Mouse (Mus musculus): ENCODE measurements around the gene Il12rb1. TPM values are rescaled to one million over a fixed set of nuclear protein-coding genes. Genes with fewer than 3 reads are reported as not detected.

Gene Il12rb1
- polyA plus RNA-seq, 1 experiment from 2014 or later, result 0.19 TPM

GRCm38 (mm10) chr8:70780093-70780492, 28.2 kb upstream of the Il12rb1 start:
- Histone ChIP-seq H3K36me3 (ENCODE audit: control insufficient read depth, insufficient read depth, low read length) (peaks cover 7% of the 10 kb centered on the region), H3K27ac (replicated peaks) (no peak overlapping the region), H3K9me3 (ENCODE audit: control insufficient read depth, low read length) (no peaks in the 10 kb centered on the region), H3K4me2 (replicated peaks; ENCODE audit: low read depth) (no peak overlapping the region), H3K9ac (ENCODE audit: low read length) (peak overlapping the region; percentile 2; the same call in 1 of the 2 replicates), H3K27me3 (ENCODE audit: control insufficient read depth, insufficient read depth, low read length) (no peaks in the 10 kb centered on the region), H3K4me3 (ENCODE audit: low read depth, low read length) (no peak overlapping the region), H3K4me1 (replicated peaks; ENCODE audit: control insufficient read depth, insufficient read depth) (peaks cover 11% of the 10 kb centered on the region)
- no peak for ATAC-seq (ENCODE audit: low FRiP score, low TSS enrichment)
- DNase-seq (ENCODE audit: low spot score), result no peak
- no peak for TF ChIP-seq EP300 (optimal IDR thresholded peaks at IDR 0.05)
- no peak for TF ChIP-seq CTCF (IDR thresholded peaks at IDR 0.05; ENCODE audit: low read depth)
- 51% methylated on average over 11 of the region's 11 CpGs for WGBS

GRCm38 (mm10) chr8:70786291-70787050, 21.8 kb upstream of the Il12rb1 start:
- Histone ChIP-seq H3K9ac (ENCODE audit: low read length) (no peak overlapping the region), H3K4me1 (replicated peaks; ENCODE audit: control insufficient read depth, insufficient read depth) (peaks cover 4% of the 10 kb centered on the region; the same call in 1 of the 2 replicates), H3K27me3 (ENCODE audit: control insufficient read depth, insufficient read depth, low read length) (no peaks in the 10 kb centered on the region), H3K4me3 (ENCODE audit: low read depth, low read length) (no peak overlapping the region), H3K36me3 (ENCODE audit: control insufficient read depth, insufficient read depth, low read length) (peaks cover 9% of the 10 kb centered on the region), H3K27ac (replicated peaks) (no peak overlapping the region), H3K4me2 (replicated peaks; ENCODE audit: low read depth) (no peak overlapping the region), H3K9me3 (ENCODE audit: control insufficient read depth, low read length) (no peaks in the 10 kb centered on the region)
- TF ChIP-seq CTCF (IDR thresholded peaks at IDR 0.05; ENCODE audit: low read depth) (no peak), EP300 (optimal IDR thresholded peaks at IDR 0.05) (no peak)
- DNase-seq (ENCODE audit: low spot score), result no peak
- no peak for ATAC-seq (ENCODE audit: low FRiP score, low TSS enrichment)
- WGBS, result 91% methylated on average over 25 of the region's 25 CpGs

- DNase-seq (ENCODE audit: low spot score), result no peak
- Histone ChIP-seq H3K27ac (replicated peaks) (no peak overlapping the region), H3K27me3 (ENCODE audit: control insufficient read depth, insufficient read depth, low read length) (no peaks in the 10 kb centered on the region), H3K4me3 (ENCODE audit: low read depth, low read length) (no peak overlapping the region), H3K36me3 (ENCODE audit: control insufficient read depth, insufficient read depth, low read length) (peaks cover 8% of the 10 kb centered on the region), H3K9ac (ENCODE audit: low read length) (0 out of 2 replicates have a peak overlapping the region, but pooled peaks have one; percentile 4), H3K4me2 (replicated peaks; ENCODE audit: low read depth) (no peak overlapping the region), H3K4me1 (replicated peaks; ENCODE audit: control insufficient read depth, insufficient read depth) (peaks cover 4% of the 10 kb centered on the region; the same call in 1 of the 2 replicates), H3K9me3 (ENCODE audit: control insufficient read depth, low read length) (no peaks in the 10 kb centered on the region)
- WGBS, result 77% methylated on average over 3 of the region's 3 CpGs
- ATAC-seq (ENCODE audit: low FRiP score, low TSS enrichment), result no peak
- TF ChIP-seq EP300 (optimal IDR thresholded peaks at IDR 0.05) (no peak), CTCF (IDR thresholded peaks at IDR 0.05; ENCODE audit: low read depth) (no peak)
These were observed 21.2 kb upstream of the Il12rb1 start for GRCm38 (mm10) chr8:70787051-70787445.

GRCm38 (mm10) chr8:70787941-70788667, 20.1 kb upstream of the Il12rb1 start:
- no peak overlapping the region for H3K27ac ChIP-seq (replicated peaks)
- no peak for TF ChIP-seq CTCF (IDR thresholded peaks at IDR 0.05; ENCODE audit: low read depth)
- no peak for TF ChIP-seq EP300 (optimal IDR thresholded peaks at IDR 0.05)
- no peak overlapping the region for H3K4me3 ChIP-seq (ENCODE audit: low read depth, low read length)
- no peaks in the 10 kb centered on the region for H3K27me3 ChIP-seq (ENCODE audit: control insufficient read depth, insufficient read depth, low read length)
- H3K4me2 ChIP-seq (replicated peaks; ENCODE audit: low read depth), result no peak overlapping the region
- peaks cover 8% of the 10 kb centered on the region; the same call in 1 of the 2 replicates for H3K4me1 ChIP-seq (replicated peaks; ENCODE audit: control insufficient read depth, insufficient read depth)
- H3K9me3 ChIP-seq (ENCODE audit: control insufficient read depth, low read length), result no peaks in the 10 kb centered on the region
- ATAC-seq (ENCODE audit: low FRiP score, low TSS enrichment) (peak; percentile 35), DNase-seq (ENCODE audit: low spot score) (peak; percentile 92)
- H3K9ac ChIP-seq (ENCODE audit: low read length), result no peak overlapping the region
- WGBS, result 41% methylated on average over 30 of the region's 30 CpGs
- peaks cover 8% of the 10 kb centered on the region for H3K36me3 ChIP-seq (ENCODE audit: control insufficient read depth, insufficient read depth, low read length)

- Histone ChIP-seq H3K9me3 (ENCODE audit: control insufficient read depth, low read length) (no peaks in the 10 kb centered on the region), H3K4me2 (replicated peaks; ENCODE audit: low read depth) (no peak overlapping the region), H3K36me3 (ENCODE audit: control insufficient read depth, insufficient read depth, low read length) (peaks cover 8% of the 10 kb centered on the region), H3K9ac (ENCODE audit: low read length) (no peak overlapping the region), H3K4me3 (ENCODE audit: low read depth, low read length) (no peak overlapping the region), H3K27ac (replicated peaks) (no peak overlapping the region), H3K4me1 (replicated peaks; ENCODE audit: control insufficient read depth, insufficient read depth) (peaks cover 8% of the 10 kb centered on the region; the same call in 1 of the 2 replicates), H3K27me3 (ENCODE audit: control insufficient read depth, insufficient read depth, low read length) (no peaks in the 10 kb centered on the region)
- DNase-seq (ENCODE audit: low spot score) (no peak), ATAC-seq (ENCODE audit: low FRiP score, low TSS enrichment) (no peak)
- no peak for TF ChIP-seq EP300 (optimal IDR thresholded peaks at IDR 0.05)
- TF ChIP-seq CTCF (IDR thresholded peaks at IDR 0.05; ENCODE audit: low read depth), result no peak
- WGBS, result 90% methylated on average over 10 of the region's 10 CpGs
These were observed 19.2 kb upstream of the Il12rb1 start for GRCm38 (mm10) chr8:70789046-70789445.
